Mouse (Mus musculus) embryonic facial prominence, embryonic 12.5 days (tissue): ENCODE measurements around the gene 2310011J03Rik. TPM values are rescaled to one million over a fixed set of nuclear protein-coding genes. Genes with fewer than 3 reads are reported as not detected.

Experiments
- ATAC-seq: fragments of 200-750 bp; cut with Nextera tagmentation; 2 replicates; pipeline ENCODE4 v1.8.0; 2017; ENCODE audit not compliant: insufficient number of reproducible peaks, insufficient read depth, low FRiP score, low TSS enrichment
- H3K27ac ChIP-seq: fragments of 300-500 bp; sonication (generic); 2 replicates; pipeline ENCODE4 v1.5.1; 2016; ENCODE audit warnings: mild to moderate bottlenecking
- H3K27me3 ChIP-seq: fragments of 300-500 bp; sonication (generic); 2 replicates; pipeline ENCODE4 v1.6.1; 2016; ENCODE audit warnings: mild to moderate bottlenecking, moderate library complexity
- H3K36me3 ChIP-seq: fragments of 300-500 bp; sonication (generic); 2 replicates; pipeline ENCODE4 v1.6.1; 2016; ENCODE audit warnings: mild to moderate bottlenecking
- H3K4me1 ChIP-seq: fragments of 300-500 bp; sonication (generic); 2 replicates; pipeline ENCODE4 v1.6.1; 2016
- H3K4me2 ChIP-seq: fragments of 300-500 bp; sonication (generic); replicated peaks from 2 replicates; pipeline ENCODE4 v1.6.1; 2016; ENCODE audit warnings: mild to moderate bottlenecking, moderate library complexity
- H3K4me3 ChIP-seq: fragments of 300-500 bp; sonication (generic); 2 replicates; pipeline ENCODE4 v1.5.1; 2016; ENCODE audit warnings: mild to moderate bottlenecking
- H3K9ac ChIP-seq: fragments of 300-500 bp; sonication (generic); 2 replicates; pipeline ENCODE4 v1.6.1; 2016; ENCODE audit warnings: mild to moderate bottlenecking, moderate library complexity
- H3K9me3 ChIP-seq: fragments of 300-500 bp; sonication (generic); 2 replicates; pipeline ENCODE4 v1.6.1; 2016; ENCODE audit warnings: mild to moderate bottlenecking, moderate library complexity
- WGBS: fragments of 180-500 bp; shearing (Covaris S2); methylation state at CpG from one replicate; pipeline ENCODE4 v1.1.7; 2016; 5-methylcytosine and 5-hydroxymethylcytosine counted together
- polyA plus RNA-seq: library from polyadenylated mRNA; unstranded; fragments of >200 nt; fragmentation: Nextera tagmentation; extraction: Ambion mirVana; gene quantifications from 2 replicates; pipeline ENCODE4 v1.2.1, GENCODE M21; 2016

2310011J03Rik gene
- polyA plus RNA-seq, 1 experiment from 2014 or later, result 50.0 TPM

- peaks cover 83% of the 10 kb centered on the region for H3K27me3 ChIP-seq
- peaks cover 33% of the 10 kb centered on the region for H3K36me3 ChIP-seq
- no peak for ATAC-seq
- peaks cover 6% of the 10 kb centered on the region; the same call in 1 of the 2 replicates for H3K4me1 ChIP-seq
- no peak overlapping the region for H3K4me2 ChIP-seq
- 0 out of 2 replicates have a peak overlapping the region, but pooled peaks have one; percentile 7 for H3K9ac ChIP-seq
- no peaks in the 10 kb centered on the region for H3K9me3 ChIP-seq
- 53% methylated on average over 20 of the region's 20 CpGs for WGBS
- no peak overlapping the region for H3K4me3 ChIP-seq
- H3K27ac ChIP-seq, result no peak overlapping the region
Measured at GRCm38 (mm10) chr10:80313627-80314201, 6.6 kb downstream of the 2310011J03Rik start.

GRCm38 (mm10) chr10:80312586-80313504, 7.5 kb downstream of the 2310011J03Rik start:
- Histone ChIP-seq H3K9ac (no peak overlapping the region), H3K27me3 (peaks cover 78% of the 10 kb centered on the region), H3K4me2 (no peak overlapping the region), H3K9me3 (no peaks in the 10 kb centered on the region), H3K4me3 (no peak overlapping the region), H3K4me1 (peaks cover 6% of the 10 kb centered on the region; the same call in 1 of the 2 replicates), H3K27ac (no peak overlapping the region), H3K36me3 (peaks cover 27% of the 10 kb centered on the region)
- WGBS, result 63% methylated on average over 54 of the region's 54 CpGs
- ATAC-seq, result no peak

- ATAC-seq, result no peak
- H3K27ac ChIP-seq, result no peak overlapping the region
- no peak overlapping the region for H3K4me2 ChIP-seq
- no peaks in the 10 kb centered on the region for H3K9me3 ChIP-seq
- 82% methylated on average over 16 of the region's 16 CpGs for WGBS
- H3K36me3 ChIP-seq, result peaks cover 23% of the 10 kb centered on the region
- peaks cover 66% of the 10 kb centered on the region for H3K27me3 ChIP-seq
- H3K4me3 ChIP-seq, result 0 out of 2 replicates have a peak overlapping the region, but pooled peaks have one; percentile 3
- H3K4me1 ChIP-seq, result peaks cover 6% of the 10 kb centered on the region; the same call in 1 of the 2 replicates
- H3K9ac ChIP-seq, result 0 out of 2 replicates have a peak overlapping the region, but pooled peaks have one; percentile 4
Measured at GRCm38 (mm10) chr10:80311560-80311959, 8.8 kb downstream of the 2310011J03Rik start.

- H3K4me1 ChIP-seq, result peaks cover 8% of the 10 kb centered on the region; the same call in 1 of the 2 replicates
- peaks cover 13% of the 10 kb centered on the region for H3K36me3 ChIP-seq
- no peaks in the 10 kb centered on the region for H3K9me3 ChIP-seq
- no peak overlapping the region for H3K9ac ChIP-seq
- H3K4me3 ChIP-seq, result no peak overlapping the region
- no peak for ATAC-seq
- H3K27ac ChIP-seq, result no peak overlapping the region
- H3K27me3 ChIP-seq, result peaks cover 61% of the 10 kb centered on the region
- H3K4me2 ChIP-seq, result peak overlapping the region; percentile 15
- WGBS, result 14% methylated on average over 25 of the region's 25 CpGs
Measured at GRCm38 (mm10) chr10:80304862-80305261, 15.5 kb downstream of the 2310011J03Rik start.

GRCm38 (mm10) chr10:80304458-80304857, 15.9 kb downstream of the 2310011J03Rik start:
- 21% methylated on average over 12 of the region's 12 CpGs for WGBS
- Histone ChIP-seq H3K9me3 (no peaks in the 10 kb centered on the region), H3K4me1 (peaks cover 8% of the 10 kb centered on the region; the same call in 1 of the 2 replicates), H3K27ac (no peak overlapping the region), H3K27me3 (peaks cover 65% of the 10 kb centered on the region), H3K36me3 (peaks cover 13% of the 10 kb centered on the region), H3K4me2 (peak overlapping the region; percentile 15), H3K9ac (no peak overlapping the region), H3K4me3 (no peak overlapping the region)
- ATAC-seq, result no peak

GRCm38 (mm10) chr10:80302471-80302881, 17.9 kb downstream of the 2310011J03Rik start:
- H3K4me1 ChIP-seq, result peaks cover 17% of the 10 kb centered on the region
- peak overlapping the region; percentile 37 for H3K4me2 ChIP-seq
- no peaks in the 10 kb centered on the region for H3K9me3 ChIP-seq
- H3K27ac ChIP-seq, result no peak overlapping the region
- 0 out of 2 replicates have a peak, but pooled peaks cover 2% of the 10 kb centered on the region for H3K36me3 ChIP-seq
- H3K27me3 ChIP-seq, result peaks cover 82% of the 10 kb centered on the region
- no peak for ATAC-seq
- 0 out of 2 replicates have a peak overlapping the region, but pooled peaks have one; percentile 9 for H3K4me3 ChIP-seq
- 9% methylated on average over 9 of the region's 9 CpGs for WGBS
- H3K9ac ChIP-seq, result no peak overlapping the region; the same call in 1 of the 2 replicates

- Histone ChIP-seq H3K4me2 (peak overlapping the region; percentile 37), H3K9ac (peak overlapping the region; percentile 40; the same call in 1 of the 2 replicates), H3K27ac (no peak overlapping the region), H3K4me3 (0 out of 2 replicates have a peak overlapping the region, but pooled peaks have one; percentile 9), H3K9me3 (no peaks in the 10 kb centered on the region), H3K4me1 (peaks cover 18% of the 10 kb centered on the region), H3K36me3 (no peaks in the 10 kb centered on the region), H3K27me3 (peaks cover 86% of the 10 kb centered on the region)
- 36% methylated on average over 5 of the region's 5 CpGs for WGBS
- no peak for ATAC-seq
Measured at GRCm38 (mm10) chr10:80302082-80302355, 18.3 kb downstream of the 2310011J03Rik start.

- peak overlapping the region; percentile 40 for H3K9ac ChIP-seq
- H3K9me3 ChIP-seq, result no peaks in the 10 kb centered on the region
- WGBS, result 75% methylated on average over 10 of the region's 10 CpGs
- no peak overlapping the region for H3K27ac ChIP-seq
- H3K27me3 ChIP-seq, result peaks cover 92% of the 10 kb centered on the region
- peaks cover 21% of the 10 kb centered on the region for H3K4me1 ChIP-seq
- peak overlapping the region; percentile 37 for H3K4me2 ChIP-seq
- H3K36me3 ChIP-seq, result no peaks in the 10 kb centered on the region
- H3K4me3 ChIP-seq, result peak overlapping the region; percentile 26
- no peak for ATAC-seq
Measured at GRCm38 (mm10) chr10:80301256-80302081, 18.9 kb downstream of the 2310011J03Rik start.

- no peaks in the 10 kb centered on the region for H3K9me3 ChIP-seq
- H3K4me2 ChIP-seq, result peak overlapping the region; percentile 51
- peaks cover 87% of the 10 kb centered on the region for H3K27me3 ChIP-seq
- 0 out of 2 replicates have a peak overlapping the region, but pooled peaks have one; percentile 54 for H3K27ac ChIP-seq
- H3K36me3 ChIP-seq, result no peaks in the 10 kb centered on the region
- H3K9ac ChIP-seq, result peak overlapping the region; percentile 40; the same call in 1 of the 2 replicates
- 22% methylated on average over 11 of the region's 11 CpGs for whole genome bisulfite sequencing
- ATAC-seq, result peak; percentile 45; the same call in 1 of the 2 replicates
- H3K4me1 ChIP-seq, result peaks cover 26% of the 10 kb centered on the region
- H3K4me3 ChIP-seq, result peak overlapping the region; percentile 26
Measured at GRCm38 (mm10) chr10:80300672-80301181, 19.6 kb downstream of the 2310011J03Rik start.

- peaks cover 3% of the 10 kb centered on the region for H3K36me3 ChIP-seq
- no peak for ATAC-seq
- peak overlapping the region; percentile 35; the same call in 1 of the 2 replicates for H3K9ac ChIP-seq
- peaks cover 78% of the 10 kb centered on the region for H3K27me3 ChIP-seq
- peaks cover 33% of the 10 kb centered on the region for H3K4me1 ChIP-seq
- peak overlapping the region; percentile 37 for H3K4me3 ChIP-seq
- no peak overlapping the region for H3K27ac ChIP-seq
- no peaks in the 10 kb centered on the region for H3K9me3 ChIP-seq
- 46% methylated on average over 10 of the region's 10 CpGs for WGBS
- peak overlapping the region; percentile 51 for H3K4me2 ChIP-seq
Measured at GRCm38 (mm10) chr10:80299824-80300223, 20.5 kb downstream of the 2310011J03Rik start.

GRCm38 (mm10) chr10:80299301-80299700, 21.0 kb downstream of the 2310011J03Rik start:
- no peak for ATAC-seq
- WGBS, result 10% methylated on average over 15 of the region's 15 CpGs
- H3K36me3 ChIP-seq, result peaks cover 9% of the 10 kb centered on the region
- peaks cover 73% of the 10 kb centered on the region for H3K27me3 ChIP-seq
- H3K4me3 ChIP-seq, result peak overlapping the region; percentile 37
- H3K27ac ChIP-seq, result 0 out of 2 replicates have a peak overlapping the region, but pooled peaks have one; percentile 2
- H3K9ac ChIP-seq, result peak overlapping the region; percentile 35
- H3K4me1 ChIP-seq, result peaks cover 33% of the 10 kb centered on the region
- no peaks in the 10 kb centered on the region for H3K9me3 ChIP-seq
- peak overlapping the region; percentile 51 for H3K4me2 ChIP-seq
